Mouse (Mus musculus) liver, embryonic 13.5 days (tissue): Measurements from ENCODE around the gene Lrrn4cl. TPM values are rescaled to one million over a fixed set of nuclear protein-coding genes. Genes with fewer than 3 reads are reported as not detected.

Experiments used
- ATAC-seq: fragments of 200-750 bp; cut with Nextera tagmentation; 2 replicates; pipeline ENCODE4 v1.8.0; 2017; ENCODE audit warnings: low read depth, mild to moderate bottlenecking, moderate number of reproducible peaks, moderate library complexity
- DNase-seq: peaks from one replicate; pipeline ENCODE4 v3.0.0; 2022
- H3K27ac ChIP-seq: fragments of 300-500 bp; sonication (generic); 2 replicates; pipeline ENCODE4 v1.5.1; 2015; ENCODE audit warnings: moderate library complexity, mild to moderate bottlenecking, inconsistent platforms
- H3K27me3 ChIP-seq: fragments of 300-500 bp; sonication (generic); 2 replicates; pipeline ENCODE4 v1.6.1; 2015; ENCODE audit warnings: mild to moderate bottlenecking, inconsistent platforms
- H3K36me3 ChIP-seq: fragments of 300-500 bp; sonication (generic); 2 replicates; pipeline ENCODE4 v1.6.1; 2015; ENCODE audit warnings: mild to moderate bottlenecking, inconsistent platforms
- H3K4me1 ChIP-seq: fragments of 300-500 bp; sonication (generic); replicated peaks from 2 replicates; pipeline ENCODE4 v1.6.1; 2015; ENCODE audit warnings: inconsistent platforms
- H3K4me2 ChIP-seq: fragments of 300-500 bp; sonication (generic); 2 replicates; pipeline ENCODE4 v1.6.1; 2015; ENCODE audit warnings: inconsistent platforms, mild to moderate bottlenecking, moderate library complexity
- H3K4me3 ChIP-seq: fragments of 300-500 bp; sonication (generic); replicated peaks from 2 replicates; pipeline ENCODE4 v1.5.1; 2015; ENCODE audit warnings: mild to moderate bottlenecking, inconsistent platforms
- H3K9ac ChIP-seq: fragments of 300-500 bp; sonication (generic); 2 replicates; pipeline ENCODE4 v1.6.1; 2015; ENCODE audit warnings: mild to moderate bottlenecking, inconsistent platforms
- H3K9me3 ChIP-seq: fragments of 300-500 bp; sonication (generic); replicated peaks from 2 replicates; pipeline ENCODE4 v1.6.1; 2016; ENCODE audit warnings: inconsistent platforms
- WGBS: fragments of 180-500 bp; shearing (Covaris S2); methylation state at CpG from one replicate; pipeline ENCODE4 v1.1.7; 2015; ENCODE audit not compliant: insufficient replicate concordance; 5-methylcytosine and 5-hydroxymethylcytosine counted together
- polyA plus RNA-seq: library from polyadenylated mRNA; unstranded; fragments of >200 nt; fragmentation: Nextera tagmentation; extraction: Ambion mirVana; gene quantifications from 2 replicates; pipeline ENCODE4 v1.2.1, GENCODE M21; 2015

The Lrrn4cl gene
- polyA plus RNA-seq, result 0.05 and 0.18 TPM in 2 replicates

DNA sequence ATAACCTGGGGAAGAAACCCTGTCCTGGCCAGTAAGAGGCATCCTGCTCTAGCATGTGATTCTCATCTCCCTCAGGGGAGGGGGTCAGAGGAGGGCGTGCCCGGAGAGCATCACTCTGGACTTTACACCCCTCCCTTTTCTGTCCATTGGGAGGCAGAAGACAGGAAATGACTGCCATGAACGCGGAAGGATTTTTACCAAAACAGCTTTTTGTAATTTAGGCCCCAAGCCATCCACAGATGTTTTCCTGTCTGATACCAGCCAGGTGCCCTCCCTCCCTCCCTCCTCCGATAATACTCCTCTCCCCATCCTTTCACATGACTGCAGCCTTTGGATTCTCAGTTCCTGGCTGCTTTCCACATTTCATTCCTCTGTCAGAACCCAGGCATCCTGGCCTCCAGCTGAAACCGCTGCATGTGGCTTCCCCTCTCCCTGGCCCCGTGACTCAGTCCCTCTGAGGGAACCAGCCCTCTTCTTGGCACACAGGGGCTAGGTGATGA lies at the start of gene Lrrn4cl:
Gene Lrrn4cl, plus strand, starts transcription at position 367 of the 500 bp plus-strand sequence.
- peaks cover 7% of the 10 kb centered on the region for H3K4me1 ChIP-seq
- no peaks in the 10 kb centered on the region for H3K27me3 ChIP-seq
- no peak within 1 kb of the TSS for H3K27ac ChIP-seq
- no peak within 1 kb of the TSS for H3K4me3 ChIP-seq
- peak; percentile 65; the same call in 1 of the 2 replicates for ATAC-seq
- H3K9ac ChIP-seq, result no peak within 1 kb of the TSS
- no peak within 1 kb of the TSS for H3K4me2 ChIP-seq
- no peaks in the 10 kb centered on the region for H3K9me3 ChIP-seq
- no peak for DNase-seq
- peaks cover 32% of the 10 kb centered on the region for H3K36me3 ChIP-seq
- WGBS, result 46% methylated on average over 7 of the region's 7 CpGs

GRCm38 (mm10) chr19:8802130-8802821 lies 48.3 kb upstream of the Lrrn4cl start, which contains the start of gene Zbtb3:
Zbtb3 (plus strand) TSS chr19:8802555.
- ATAC-seq (peak; percentile 95), DNase-seq (peak; percentile 97)
- H3K9ac ChIP-seq, result peak within 1 kb of the TSS; percentile 69
- H3K9me3 ChIP-seq, result no peaks in the 10 kb centered on the region
- H3K27me3 ChIP-seq, result no peaks in the 10 kb centered on the region
- H3K4me1 ChIP-seq, result peaks cover 48% of the 10 kb centered on the region
- peak within 1 kb of the TSS; percentile 78 for H3K4me2 ChIP-seq
- peak within 1 kb of the TSS; percentile 68 for H3K4me3 ChIP-seq
- H3K36me3 ChIP-seq, result peaks cover 17% of the 10 kb centered on the region
- WGBS, result under 1% methylated on average over 30 of the region's 30 CpGs
- H3K27ac ChIP-seq, result peak within 1 kb of the TSS; percentile 80

DNA sequence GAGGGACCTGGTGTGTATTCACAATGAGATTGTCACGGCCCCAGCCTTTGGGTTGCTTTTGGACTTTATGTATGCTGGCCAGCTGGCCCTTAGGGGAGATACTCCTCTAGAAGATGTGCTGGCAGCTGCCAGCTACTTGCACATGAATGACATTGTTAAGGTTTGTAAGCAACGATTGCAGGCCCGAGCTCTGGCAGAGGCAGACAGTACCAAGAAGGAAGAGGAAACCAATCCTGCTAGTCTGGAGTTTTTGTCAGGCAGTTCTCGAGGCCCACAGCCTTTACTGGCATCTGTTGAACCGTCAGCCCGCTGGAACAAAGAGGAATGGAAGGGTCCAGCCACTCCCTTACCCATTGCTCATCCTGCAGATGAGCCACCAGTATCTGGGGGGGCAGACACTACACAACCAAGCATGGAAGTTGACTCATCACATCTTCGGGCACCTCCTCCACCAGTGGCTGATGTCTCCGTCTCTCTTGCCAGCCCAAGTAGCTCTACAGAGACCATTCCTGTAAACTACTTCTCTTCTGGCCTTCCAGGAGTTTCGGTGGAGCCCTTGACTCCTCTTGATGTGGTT lies 47.3 kb upstream of the Lrrn4cl start:
- no peaks in the 10 kb centered on the region for H3K27me3 ChIP-seq

GRCm38 (mm10) chr19:8803879-8804660 lies 46.5 kb upstream of the Lrrn4cl start:
- Histone ChIP-seq H3K4me2 (0 out of 2 replicates have a peak overlapping the region, but pooled peaks have one; percentile 4), H3K27ac (peak overlapping the region; percentile 72), H3K4me3 (no peak overlapping the region), H3K36me3 (peaks cover 29% of the 10 kb centered on the region), H3K9me3 (no peaks in the 10 kb centered on the region), H3K4me1 (peaks cover 36% of the 10 kb centered on the region), H3K9ac (peak overlapping the region; percentile 37; the same call in 1 of the 2 replicates), H3K27me3 (no peaks in the 10 kb centered on the region)
- DNase-seq (no peak), ATAC-seq (no peak)
- WGBS, result 62% methylated on average over 11 of the region's 11 CpGs

More for the DNA sequence above, 47.3 kb upstream of the Lrrn4cl start:
- peaks cover 41% of the 10 kb centered on the region for H3K4me1 ChIP-seq
- WGBS, result 63% methylated on average over 9 of the region's 9 CpGs
- H3K4me2 ChIP-seq, result peak overlapping the region; percentile 78
- peak overlapping the region; percentile 72 for H3K27ac ChIP-seq
- H3K9ac ChIP-seq, result peak overlapping the region; percentile 37; the same call in 1 of the 2 replicates
- ATAC-seq, result no peak
- DNase-seq, result no peak
- H3K4me3 ChIP-seq, result peak overlapping the region; percentile 68
- H3K36me3 ChIP-seq, result peaks cover 24% of the 10 kb centered on the region
- no peaks in the 10 kb centered on the region for H3K9me3 ChIP-seq

DNA sequence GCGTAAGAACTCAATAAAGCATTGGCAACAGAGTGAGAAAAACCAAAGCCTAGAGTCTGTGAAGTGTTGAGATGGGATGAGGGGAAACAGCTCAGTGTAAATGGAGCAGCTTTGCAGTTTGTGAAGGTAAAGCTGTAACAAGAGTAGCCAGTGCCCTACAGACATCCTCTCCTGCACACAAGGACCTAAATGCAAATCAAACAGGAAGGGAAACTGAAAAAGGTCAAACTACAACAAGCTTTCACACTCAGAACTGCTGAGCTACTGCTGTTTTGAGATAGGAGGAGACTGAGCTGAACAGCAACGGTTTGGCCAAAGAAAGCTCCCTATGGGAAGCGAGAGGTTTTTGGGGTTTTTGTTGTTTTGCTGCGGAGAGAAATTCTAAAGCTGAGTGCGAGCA lies 43.8 kb upstream of the Lrrn4cl start:
- ATAC-seq, result no peak
- Histone ChIP-seq H3K9ac (no peak overlapping the region), H3K4me2 (no peak overlapping the region), H3K36me3 (peaks cover 51% of the 10 kb centered on the region), H3K27me3 (no peaks in the 10 kb centered on the region), H3K27ac (no peak overlapping the region), H3K9me3 (no peaks in the 10 kb centered on the region), H3K4me3 (no peak overlapping the region), H3K4me1 (peaks cover 23% of the 10 kb centered on the region)
- WGBS, result 84% methylated on average over 5 of the region's 5 CpGs
- no peak for DNase-seq

GRCm38 (mm10) chr19:8815812-8816211 lies 34.8 kb upstream of the Lrrn4cl start:
- ATAC-seq (no peak), DNase-seq (no peak)
- Histone ChIP-seq H3K4me2 (no peak overlapping the region), H3K4me3 (no peak overlapping the region), H3K9me3 (no peaks in the 10 kb centered on the region), H3K4me1 (peaks cover 33% of the 10 kb centered on the region), H3K36me3 (peaks cover 58% of the 10 kb centered on the region), H3K27me3 (no peaks in the 10 kb centered on the region), H3K9ac (no peak overlapping the region), H3K27ac (no peak overlapping the region)
- WGBS, result 87% methylated on average over 11 of the region's 11 CpGs

DNA sequence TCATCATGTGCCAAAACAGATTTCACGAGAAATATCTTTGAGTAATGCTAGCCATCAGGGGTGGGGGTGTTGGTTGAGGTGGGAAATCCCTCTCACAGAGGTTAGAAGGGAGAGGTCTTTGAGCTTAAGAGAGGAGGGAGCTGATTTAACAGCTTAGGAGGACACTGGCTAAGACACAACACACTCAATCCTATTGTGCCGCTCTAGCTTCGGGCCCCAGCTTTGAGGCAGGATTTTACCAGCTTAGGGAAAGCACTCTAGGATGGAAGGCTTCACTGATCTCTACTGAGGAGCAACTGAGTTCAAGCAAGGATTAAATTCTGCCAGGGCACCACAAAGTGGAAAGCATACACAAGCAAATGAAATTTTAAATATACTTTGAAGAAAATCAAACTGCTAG lies 33.6 kb upstream of the Lrrn4cl start:
- H3K27me3 ChIP-seq, result no peaks in the 10 kb centered on the region
- H3K9ac ChIP-seq, result peak overlapping the region; percentile 99
- DNase-seq (no peak), ATAC-seq (no peak)
- peak overlapping the region; percentile 52 for H3K4me2 ChIP-seq
- 74% methylated on average over 3 of the region's 3 CpGs for WGBS
- peaks cover 48% of the 10 kb centered on the region for H3K36me3 ChIP-seq
- H3K9me3 ChIP-seq, result no peaks in the 10 kb centered on the region
- H3K27ac ChIP-seq, result 0 out of 2 replicates have a peak overlapping the region, but pooled peaks have one; percentile 58
- H3K4me3 ChIP-seq, result peak overlapping the region; percentile 98
- H3K4me1 ChIP-seq, result peaks cover 37% of the 10 kb centered on the region

DNA sequence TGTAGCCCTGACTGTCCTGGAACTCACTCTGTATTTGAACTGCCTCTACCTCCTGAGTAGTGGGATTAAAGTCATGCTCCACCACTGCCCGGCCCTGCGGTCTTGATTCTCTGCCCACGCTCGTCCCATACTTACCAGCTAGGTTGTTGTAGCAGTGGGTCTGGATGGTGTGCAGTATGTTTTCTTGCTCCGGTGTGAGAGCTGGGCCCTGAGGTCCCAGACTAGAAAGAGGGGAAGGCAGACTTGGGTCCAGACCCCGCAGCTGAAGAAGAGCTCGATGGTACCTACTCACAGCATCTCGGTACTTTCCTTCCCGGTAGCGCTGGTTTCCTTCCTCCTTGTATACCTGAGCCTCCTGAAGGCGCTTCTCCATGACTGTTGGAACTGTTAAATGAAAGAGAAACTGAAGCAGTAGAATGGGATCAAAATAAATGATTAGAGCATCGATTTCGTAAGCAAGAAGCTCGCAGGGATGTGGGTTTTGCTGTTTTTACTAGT lies 32.2 kb upstream of the Lrrn4cl start:
- Histone ChIP-seq H3K27ac (peak overlapping the region; percentile 99), H3K4me2 (peak overlapping the region; percentile 91), H3K36me3 (peaks cover 42% of the 10 kb centered on the region), H3K4me3 (peak overlapping the region; percentile 98), H3K4me1 (peaks cover 50% of the 10 kb centered on the region), H3K27me3 (no peaks in the 10 kb centered on the region), H3K9me3 (no peaks in the 10 kb centered on the region), H3K9ac (peak overlapping the region; percentile 99)
- 16% methylated on average over 14 of the region's 14 CpGs for WGBS
- DNase-seq (no peak), ATAC-seq (no peak)

GRCm38 (mm10) chr19:8818801-8819595 lies 31.6 kb upstream of the Lrrn4cl start, which contains the start of gene Ttc9c:
Ttc9c (minus strand) TSS chr19:8819333.
- peak within 1 kb of the TSS; percentile 99 for H3K9ac ChIP-seq
- ATAC-seq, result peak; percentile 79
- peak within 1 kb of the TSS; percentile 98 for H3K4me3 ChIP-seq
- H3K4me1 ChIP-seq, result peaks cover 53% of the 10 kb centered on the region
- DNase-seq, result peak; percentile 95
- under 1% methylated on average over 33 of the region's 33 CpGs for WGBS
- peaks cover 42% of the 10 kb centered on the region for H3K36me3 ChIP-seq
- H3K27me3 ChIP-seq, result no peaks in the 10 kb centered on the region
- no peaks in the 10 kb centered on the region for H3K9me3 ChIP-seq
- peak within 1 kb of the TSS; percentile 99 for H3K27ac ChIP-seq
- peak within 1 kb of the TSS; percentile 91 for H3K4me2 ChIP-seq
